Comparison of ENCODE assay signal across 22 mouse cellular contexts in the genomic region with DNA sequence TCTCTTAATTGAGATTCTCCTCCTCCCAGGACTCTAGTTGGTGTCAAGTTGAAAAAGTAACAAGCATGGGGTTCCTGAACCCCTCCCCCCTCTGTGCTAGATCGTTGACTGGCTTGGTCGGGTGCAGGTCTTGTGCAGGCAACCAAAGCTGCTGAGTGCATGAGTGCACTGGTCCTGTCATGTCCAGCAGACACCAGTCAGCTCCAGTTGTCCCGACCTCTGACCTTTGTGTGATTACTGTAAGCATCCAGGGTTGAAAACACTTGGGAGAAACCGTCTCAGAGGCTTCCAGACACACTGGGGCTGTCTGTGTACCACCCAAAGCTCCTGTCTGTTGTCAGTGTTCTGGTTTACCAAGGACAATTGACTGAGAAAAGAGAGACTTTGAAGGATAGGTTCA. TPM values are rescaled to one million over a fixed set of nuclear protein-coding genes. Genes with fewer than 3 reads are reported as not detected.
"Had no signal": no experiment of that assay in that cellular context is flagged by ENCODE, and none has a peak within 500 bp of the region (broad histone marks: within the 10 kb centered on the region; RNA-seq: fewer than 3 reads in every experiment).

No protein-coding gene starts in this region.

- H3K4me1 ChIP-seq: neural tube, embryonic 12.5 days had no signal

- ATAC-seq: intestine, embryonic 16.5 days had no signal

- H3K36me3 ChIP-seq: kidney, embryonic 15.5 days; limb, embryonic 13.5 days; lung, embryonic 15.5 days; midbrain, embryonic 10.5 days; neural tube, embryonic 12.5 days had no signal

- H3K9me3 ChIP-seq: kidney, embryonic 15.5 days; limb, embryonic 13.5 days; lung, embryonic 15.5 days; midbrain, embryonic 10.5 days; neural tube, embryonic 12.5 days had no signal

- DNase-seq: kidney, adult 2 months; kidney, postnatal 36 days; left cerebral cortex, postnatal 4 days; midbrain, embryonic 14.5 days; right cerebral cortex, postnatal 4 days; spleen, adult 18-20 months; thymus, adult 18-20 months; thymus, postnatal 14 days had no signal

- H3K9ac ChIP-seq: kidney, embryonic 15.5 days; limb, embryonic 13.5 days; liver, embryonic 14.5 days; lung, embryonic 15.5 days; neural tube, embryonic 12.5 days had no signal

- H3K27ac ChIP-seq: kidney, embryonic 15.5 days; limb, embryonic 13.5 days; liver, embryonic 14.5 days; lung, embryonic 15.5 days; midbrain, embryonic 10.5 days; neural tube, embryonic 12.5 days had no signal

- H3K27me3 ChIP-seq: kidney, embryonic 15.5 days; lung, embryonic 15.5 days; neural tube, embryonic 12.5 days had no signal

- H3K4me3 ChIP-seq: kidney, embryonic 15.5 days; limb, embryonic 13.5 days; lung, embryonic 15.5 days; midbrain, embryonic 10.5 days; neural tube, embryonic 12.5 days had no signal

- H3K4me2 ChIP-seq: kidney, embryonic 15.5 days; limb, embryonic 13.5 days; lung, embryonic 15.5 days; neural tube, embryonic 12.5 days had no signal

RNA-seq across cellular contexts. Expression of gene Mfsd6l, which starts 5.6 kb away (rescaled TPM):
- total RNA-seq: layer of hippocampus, adult 18-20 months; left cerebral cortex, postnatal 10 days; liver, adult 2 months had no signal
- polyA plus RNA-seq: midbrain, embryonic 10.5 days; midbrain, embryonic 14.5 days; neural tube, embryonic 12.5 days had no signal

RNA-seq across cellular contexts. Expression of gene Ccdc42, which starts 36.5 kb away (rescaled TPM):
- total RNA-seq: liver, adult 2 months; megakaryocyte, adult 5-6 weeks; monocyte, adult 5-6 weeks; neutrophil, adult 5-6 weeks had no signal
- polyA plus RNA-seq: intestine, embryonic 16.5 days; kidney, adult 2 months; liver, adult 2 months; midbrain, embryonic 14.5 days; stomach, embryonic 14.5 days had no signal
